Mouse (Mus musculus): ENCODE measurements around the gene Rapgef5. TPM values are rescaled to one million over a fixed set of nuclear protein-coding genes. Genes with fewer than 3 reads are reported as not detected.

Gene Rapgef5
- total RNA-seq, 2 experiments from 2014 or later = 11.9 to 13.1 TPM

DNA sequence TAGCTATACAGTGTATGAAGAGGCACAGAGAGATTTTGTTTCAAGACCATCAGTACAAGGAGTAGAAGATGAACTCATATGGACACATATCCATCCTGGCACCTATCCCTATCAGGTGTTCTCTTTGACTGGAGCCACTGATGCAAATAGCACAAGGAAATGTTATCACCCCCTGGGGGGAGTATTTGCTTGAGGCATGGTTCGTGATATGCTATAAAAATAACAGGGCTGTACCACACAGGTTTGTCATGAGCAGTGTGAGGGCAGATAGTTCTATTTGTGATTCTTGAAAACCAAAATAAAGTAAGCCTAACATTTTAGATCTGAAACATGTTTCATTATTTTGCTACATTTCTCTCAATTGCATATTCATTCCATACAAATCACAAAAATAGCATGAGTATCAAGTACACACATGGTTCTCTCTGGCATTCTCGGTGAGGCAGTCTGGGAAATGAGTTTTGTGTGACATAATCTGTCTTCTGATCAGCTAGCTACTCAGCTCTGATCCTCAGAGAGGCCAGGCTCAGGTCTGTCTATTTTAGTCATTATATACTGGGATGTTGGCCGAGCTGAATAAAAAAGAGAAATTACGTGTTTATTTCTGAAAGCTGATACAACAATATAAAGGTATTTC, 12.3 kb downstream of the Rapgef5 start:
- DNase-seq = no peak

DNA sequence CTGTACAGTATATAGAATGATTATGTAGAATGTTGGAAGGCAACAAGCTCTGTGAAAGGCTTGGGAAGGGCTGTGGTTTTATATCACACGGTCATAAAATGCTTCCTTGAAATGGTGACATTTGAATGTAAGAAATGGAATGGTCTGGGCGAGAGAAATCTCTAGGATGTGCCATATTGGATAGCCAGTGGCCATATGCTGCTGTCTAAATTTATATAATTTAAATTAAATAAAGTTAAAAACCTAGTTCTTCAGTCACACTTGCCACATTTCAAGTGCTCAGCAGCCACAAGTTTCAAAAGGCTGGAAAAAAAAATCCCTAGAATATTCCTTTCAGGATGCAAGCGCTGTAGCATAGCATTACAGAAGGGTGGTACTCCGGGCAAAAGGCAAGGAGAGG, 14.8 kb downstream of the Rapgef5 start:
- no peak for DNase-seq

- DNase-seq = peak; percentile 9
These were observed 17.2 kb downstream of the Rapgef5 start for GRCm38 (mm10) chr12:117533176-117534086.

DNA sequence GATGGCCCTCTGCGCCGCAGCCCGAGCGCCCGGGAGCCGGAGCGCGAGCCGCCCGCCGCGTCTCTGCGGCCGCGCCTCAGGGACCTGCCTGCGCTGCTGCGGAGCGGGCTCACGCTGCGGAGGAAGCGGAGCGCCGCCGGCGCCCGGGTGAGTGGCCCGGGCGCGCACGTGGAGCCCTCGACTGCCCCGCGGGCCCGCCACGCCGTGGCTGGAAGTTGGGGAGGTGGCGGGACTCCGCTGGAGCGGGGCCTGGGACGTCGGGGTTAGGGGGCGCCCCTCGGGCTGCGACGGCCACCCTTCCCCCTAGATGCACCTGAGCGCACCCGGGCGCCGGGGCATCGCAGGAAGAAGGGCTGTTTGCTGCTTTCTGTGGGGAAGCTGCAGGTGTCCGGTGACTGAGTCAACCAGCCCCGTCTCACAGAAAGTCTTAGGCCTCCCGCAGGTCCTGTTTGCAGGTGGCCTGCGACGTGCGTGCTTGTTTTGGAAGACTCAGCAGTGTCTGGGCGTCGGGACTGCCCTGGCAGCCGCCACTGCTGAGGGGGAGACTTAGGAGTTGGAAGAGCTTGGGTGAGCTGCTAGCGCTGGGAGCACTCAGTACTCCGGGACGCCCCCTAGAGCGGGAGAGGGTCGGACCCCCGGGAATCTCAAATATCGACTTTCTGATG, 17.9 kb downstream of the Rapgef5 start:
- DNase-seq = peak; percentile 13

DNA sequence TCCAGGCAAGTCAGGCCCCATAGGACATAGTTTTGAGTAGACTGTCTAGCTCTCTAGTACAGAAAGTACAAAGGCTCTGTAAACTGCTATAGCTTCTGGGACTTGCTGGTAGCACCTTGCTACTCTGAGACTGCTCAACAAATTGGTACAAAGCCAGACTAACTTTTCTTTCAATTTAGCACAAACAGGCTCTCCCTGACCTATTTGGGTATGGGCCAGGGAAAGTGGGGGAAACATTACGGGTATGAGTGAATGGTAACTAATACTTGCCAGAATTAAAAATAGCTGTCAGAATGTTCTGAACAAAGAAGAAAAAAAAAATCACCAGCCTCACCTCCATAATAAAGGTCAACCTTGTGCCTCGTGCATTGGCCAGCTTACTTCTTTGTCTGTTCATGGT, 24.1 kb downstream of the Rapgef5 start:
- DNase-seq = no peak

DNA sequence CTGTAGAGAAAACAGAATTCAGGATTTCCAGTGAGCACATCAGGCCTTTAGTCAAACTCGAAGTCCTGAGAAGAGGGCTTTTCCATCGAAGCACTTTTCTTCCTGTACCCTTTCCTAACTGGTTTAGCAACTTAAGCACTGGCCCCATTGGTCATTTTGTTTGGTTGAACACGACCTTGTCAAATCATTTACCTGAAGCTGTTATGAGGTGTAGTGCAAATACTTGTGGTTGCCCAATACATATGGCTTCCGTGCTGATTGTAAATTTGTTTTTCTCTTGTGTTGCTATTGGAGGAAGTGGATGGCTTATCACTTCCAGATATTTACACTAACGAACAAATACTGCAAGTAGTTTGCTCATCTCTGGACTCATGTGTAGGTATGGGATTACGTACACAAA, 29.0 kb downstream of the Rapgef5 start:
- DNase-seq = no peak

GRCm38 (mm10) chr12:117553353-117553752, 37.1 kb downstream of the Rapgef5 start:
- no peak for DNase-seq

DNA sequence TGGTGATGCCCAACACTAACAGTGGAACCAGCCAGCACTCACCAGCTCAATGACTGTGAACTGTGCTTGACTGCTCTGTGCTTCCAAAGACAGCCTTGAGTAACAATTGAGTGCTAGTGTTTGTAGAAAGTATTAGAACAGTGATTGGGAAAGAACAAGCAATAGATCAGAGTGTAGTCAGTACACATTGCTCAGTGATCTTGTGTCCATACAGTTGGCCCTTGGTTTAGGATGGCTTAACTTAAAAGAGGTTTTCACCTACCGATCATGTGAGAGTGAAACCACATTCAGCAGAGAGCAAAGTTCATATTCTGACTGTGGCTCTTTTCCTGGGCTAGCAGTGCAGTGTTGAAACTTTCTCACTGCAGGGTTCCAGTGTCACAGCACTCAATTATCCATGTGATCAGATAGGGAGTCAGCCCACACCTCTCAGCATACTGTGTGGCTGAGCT, 38.4 kb downstream of the Rapgef5 start:
- no peak for DNase-seq

- no peak for DNase-seq
These were observed 44.2 kb downstream of the Rapgef5 start for GRCm38 (mm10) chr12:117560450-117560849.

DNA sequence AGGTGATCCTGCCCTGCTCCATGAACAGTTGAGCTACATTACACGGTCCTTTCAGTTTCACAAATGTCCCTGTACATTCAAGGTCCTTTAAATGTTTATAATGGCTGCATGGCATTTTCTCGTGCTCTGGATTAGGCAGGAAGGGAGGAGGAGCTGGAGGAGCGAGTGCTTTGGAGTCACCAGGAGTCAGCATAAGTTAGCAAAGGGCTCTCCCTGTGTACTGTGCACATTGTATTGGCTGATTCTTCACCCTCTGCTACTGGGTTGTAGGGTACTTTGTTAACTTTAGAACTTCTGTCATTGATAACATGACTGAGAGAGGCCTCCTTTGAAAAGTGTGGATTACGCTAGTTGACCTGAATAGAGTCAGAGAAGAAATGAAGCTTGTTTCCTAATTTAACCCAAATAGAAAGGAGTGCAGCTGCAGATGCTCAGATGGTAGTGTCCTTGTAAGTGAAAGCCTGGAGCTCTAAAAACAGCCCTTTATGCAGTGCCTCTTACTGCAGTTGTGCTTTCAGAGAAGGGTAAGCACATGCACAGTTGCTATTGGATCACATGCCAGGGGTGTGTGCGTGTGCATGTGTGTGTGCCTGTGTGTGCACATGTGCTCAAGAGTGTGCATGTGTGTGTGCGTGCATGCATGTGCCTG, 45.3 kb downstream of the Rapgef5 start:
- no peak for DNase-seq

GRCm38 (mm10) chr12:117562085-117562484, 45.8 kb downstream of the Rapgef5 start:
- no peak for DNase-seq

DNA sequence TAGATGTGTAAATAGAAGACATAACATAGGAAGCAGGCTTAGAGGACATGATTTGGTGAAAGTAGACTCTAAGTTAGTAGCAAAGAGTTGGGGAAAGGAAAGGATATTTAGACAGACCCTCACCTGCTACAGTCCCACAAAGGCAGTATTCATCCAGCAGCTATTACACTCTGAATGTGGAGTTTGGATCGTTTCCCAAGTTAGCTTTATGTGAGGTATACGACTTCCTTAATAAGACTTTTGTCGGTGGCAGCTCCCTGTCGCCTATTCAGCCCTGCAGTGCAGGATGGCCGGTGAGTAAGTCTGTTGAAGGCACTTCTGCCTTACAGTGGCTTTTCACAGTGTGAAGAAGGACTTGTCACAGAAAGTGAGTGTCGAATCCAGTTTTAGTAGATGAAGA, 47.6 kb downstream of the Rapgef5 start:
- no peak for DNase-seq

DNA sequence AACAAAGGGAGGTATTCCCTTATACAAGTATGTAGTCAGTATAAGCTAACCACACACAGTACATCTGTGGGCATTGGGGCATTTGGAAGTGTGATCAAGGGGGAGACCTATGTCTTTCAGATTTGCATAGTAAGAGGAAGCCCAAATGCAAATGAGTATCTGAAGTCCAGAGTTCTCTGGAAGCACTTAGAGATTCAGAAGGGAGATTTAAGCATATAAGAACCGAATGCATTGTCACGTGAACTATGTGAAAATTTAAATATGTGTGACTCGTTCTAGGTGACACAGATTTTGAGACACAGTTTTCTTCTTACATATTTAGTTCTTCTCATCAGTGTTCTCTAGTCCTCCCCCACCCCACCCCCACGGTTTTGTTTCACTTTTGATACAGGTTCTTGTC, 50.0 kb downstream of the Rapgef5 start:
- DNase-seq = no peak

DNA sequence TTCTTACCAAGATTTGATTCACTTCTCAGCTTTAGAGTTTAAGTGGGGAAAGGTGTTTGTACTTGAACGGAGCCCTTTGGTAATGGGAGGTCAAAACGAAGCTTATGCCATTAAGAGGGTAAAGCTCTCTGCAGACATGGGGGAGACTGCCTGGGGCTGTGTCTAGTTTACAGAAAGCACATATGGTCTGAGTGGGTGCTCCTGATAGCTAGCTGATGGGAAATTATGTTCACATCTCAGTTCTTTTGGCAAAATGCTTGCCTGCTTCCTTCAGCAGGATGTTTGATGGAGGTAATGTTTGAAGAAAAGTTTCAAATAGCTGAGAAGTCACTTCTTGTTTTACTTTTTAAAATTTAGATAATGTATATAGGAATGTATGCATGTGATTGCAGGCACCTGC, 53.4 kb downstream of the Rapgef5 start:
- no peak for DNase-seq

DNA sequence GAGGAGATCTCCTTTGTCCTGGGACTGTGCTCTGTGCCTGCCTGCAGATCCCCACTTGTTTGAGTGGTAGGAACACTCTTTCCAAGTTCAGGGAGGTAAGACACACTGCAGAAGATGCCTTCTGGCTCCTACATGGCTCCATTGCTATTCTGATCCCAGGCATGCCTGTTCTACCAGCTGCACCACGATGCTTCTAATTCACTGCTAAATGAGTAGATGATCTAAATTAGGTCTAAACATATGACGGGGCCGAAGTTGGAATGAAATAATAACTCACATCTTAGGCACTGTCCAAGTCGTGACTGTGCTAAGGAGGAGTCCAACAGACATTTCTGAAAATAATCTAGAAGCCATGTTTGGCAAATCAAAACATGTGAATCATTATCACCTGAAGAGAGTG, 68.0 kb downstream of the Rapgef5 start:
- no peak for DNase-seq

GRCm38 (mm10) chr12:117585390-117585789, 69.1 kb downstream of the Rapgef5 start:
- no peak for DNase-seq

DNA sequence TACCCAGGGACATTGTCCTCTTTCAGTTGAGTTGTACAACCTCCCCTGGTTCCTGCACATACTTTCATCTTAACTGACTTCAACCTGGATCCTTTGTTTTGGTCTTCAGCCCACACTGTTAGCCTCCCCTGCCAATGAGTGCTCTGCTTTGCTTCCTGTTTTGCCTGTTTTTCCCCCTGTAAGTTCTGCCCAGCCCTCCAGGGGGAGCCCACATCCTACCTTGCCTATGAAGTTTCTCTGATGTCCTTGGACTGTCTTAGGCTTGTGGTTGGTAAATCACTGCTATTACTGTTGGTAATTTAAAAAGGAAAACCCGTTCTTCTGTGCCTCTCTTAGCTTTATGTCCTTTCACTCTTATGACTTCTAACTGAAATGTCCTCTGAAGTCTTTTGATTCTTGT, 69.8 kb downstream of the Rapgef5 start:
- DNase-seq = peak; percentile 22

GRCm38 (mm10) chr12:117589186-117589585, 72.9 kb downstream of the Rapgef5 start:
- DNase-seq = no peak

- DNase-seq = no peak
These were observed 75.7 kb downstream of the Rapgef5 start for GRCm38 (mm10) chr12:117592019-117592418.

DNA sequence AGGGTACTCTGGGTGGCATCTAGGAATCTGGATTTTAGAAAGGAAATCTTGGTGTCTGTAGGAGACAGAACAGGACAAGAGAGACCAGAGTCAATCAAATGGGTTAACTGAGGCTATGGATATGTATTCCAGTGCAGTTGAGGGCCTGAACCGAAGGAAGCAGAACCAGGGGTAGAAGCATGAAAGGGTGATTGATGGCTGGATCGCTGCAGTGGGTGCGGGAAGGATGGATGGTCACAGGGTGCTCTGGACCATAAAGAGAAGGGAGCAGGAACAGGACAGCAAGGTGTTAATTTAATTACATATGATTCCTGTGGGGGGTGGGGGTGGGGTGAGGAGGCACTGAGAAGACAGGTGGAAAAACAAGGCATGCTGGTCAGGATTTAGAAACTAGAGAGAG, 76.3 kb downstream of the Rapgef5 start:
- DNase-seq = no peak

DNA sequence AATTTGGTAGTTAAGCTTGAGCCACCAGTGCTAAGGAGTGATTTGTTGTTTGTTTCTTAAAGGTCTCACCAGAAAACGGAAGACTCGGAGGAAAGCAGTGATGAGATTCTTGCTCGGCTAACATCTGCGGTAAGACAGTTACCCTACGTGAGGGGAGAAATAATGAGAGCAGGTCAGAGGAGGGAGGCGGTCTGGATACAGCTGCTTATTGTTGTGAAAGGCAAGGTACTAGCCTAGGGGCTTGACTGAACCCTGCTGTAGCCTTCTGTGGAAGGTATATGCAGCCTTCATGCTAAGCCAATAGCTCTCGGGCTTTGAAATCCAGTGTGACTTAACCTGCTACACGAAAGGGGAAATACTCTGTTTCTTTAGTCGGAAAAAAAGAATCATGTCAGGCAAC, 78.9 kb downstream of the Rapgef5 start:
- DNase-seq = no peak

DNA sequence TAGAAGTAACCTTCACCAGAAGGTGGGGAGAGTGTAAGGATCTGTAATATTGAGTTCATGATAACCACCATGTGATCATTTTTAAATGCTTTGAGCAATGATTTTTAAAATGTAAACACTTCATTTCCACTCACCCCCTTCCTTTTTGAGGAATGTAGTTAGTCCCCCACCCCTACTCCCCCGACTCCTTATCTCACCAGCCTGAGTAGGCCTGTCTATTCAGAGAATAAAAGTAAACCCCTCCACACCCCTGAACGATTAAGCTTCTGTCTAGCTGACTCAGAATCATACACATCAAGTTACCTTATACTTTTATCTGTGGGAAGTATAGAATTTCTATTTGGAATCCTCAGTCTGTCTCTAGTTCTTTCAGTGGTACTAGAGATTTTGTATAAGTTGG, 81.9 kb downstream of the Rapgef5 start:
- DNase-seq = no peak

DNA sequence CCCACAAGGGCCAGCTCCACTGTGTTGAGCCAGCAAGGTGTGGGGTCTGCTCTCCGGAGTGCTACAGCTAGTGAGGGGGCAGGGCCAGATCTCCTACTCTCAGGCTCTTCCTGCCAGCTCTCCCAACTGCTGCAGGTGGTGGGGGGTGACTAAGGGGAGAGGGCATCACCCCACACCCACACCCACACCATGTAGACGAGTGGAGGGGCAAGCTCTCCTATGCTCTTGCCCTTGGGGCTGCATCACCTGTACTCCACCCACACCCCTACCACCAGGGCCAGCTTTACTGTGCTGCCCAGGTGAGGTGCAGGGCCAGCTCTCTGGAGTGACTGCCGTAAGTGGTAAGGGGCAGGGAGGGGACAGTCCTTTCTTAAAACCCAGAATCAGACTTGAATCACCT, 89.7 kb downstream of the Rapgef5 start:
- DNase-seq = no peak
